Mouse (Mus musculus): Measurements from ENCODE around the gene Glt1d1. TPM values are rescaled to one million over a fixed set of nuclear protein-coding genes. Genes with fewer than 3 reads are reported as not detected.

The Glt1d1 gene
- polyA plus RNA-seq (2012; fragmentation: generic; extraction: Trizol): not detected

DNA sequence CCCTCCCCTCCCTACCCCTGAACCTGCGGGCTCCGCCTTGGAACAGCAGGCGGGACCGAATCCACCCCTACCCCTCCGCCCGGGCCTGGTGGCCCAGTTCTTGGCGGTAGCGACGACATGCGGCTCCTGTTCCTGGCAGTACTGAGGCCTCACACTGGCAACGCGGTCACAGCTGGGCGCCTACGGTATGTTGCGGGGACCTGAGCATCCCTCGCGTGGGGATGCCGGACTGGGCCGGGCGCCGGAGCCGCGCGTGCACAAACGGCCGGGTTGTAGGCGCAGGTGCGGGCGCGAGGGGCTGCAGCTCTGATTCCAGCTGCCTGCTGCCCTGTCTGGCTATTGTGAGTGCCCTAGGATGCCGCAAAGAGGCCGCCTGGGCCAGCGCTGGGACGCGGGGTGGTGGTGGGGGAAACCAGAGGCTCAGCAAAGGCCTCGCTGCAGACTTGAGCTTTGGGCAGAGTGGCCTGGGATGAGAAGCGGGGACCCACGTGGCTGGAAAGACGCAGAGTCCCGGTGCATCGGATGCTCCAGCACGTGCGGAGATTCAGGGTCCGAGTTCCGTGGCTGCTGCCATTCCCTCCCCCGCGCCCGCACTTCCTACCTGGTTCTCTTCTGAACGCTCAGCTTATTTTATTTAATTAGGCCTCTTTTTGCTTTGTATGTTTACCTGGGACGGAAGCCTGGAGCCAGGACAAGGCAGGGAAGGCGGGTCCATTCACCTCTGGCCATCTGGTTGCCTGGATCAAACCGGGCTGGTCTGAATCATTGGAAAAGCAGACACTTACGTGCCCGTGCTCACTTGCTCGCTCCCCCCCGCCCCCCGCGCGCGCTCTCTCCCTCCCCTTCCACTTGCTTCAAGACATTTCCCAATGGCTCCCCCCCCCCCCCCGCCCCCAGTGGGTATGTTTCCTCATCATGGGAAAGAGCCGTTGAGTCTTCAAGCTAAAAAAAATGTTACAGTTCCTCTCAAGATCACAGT, at the start of gene Glt1d1, which contains the start of gene Slc15a4:
Glt1d1 (plus strand) TSS at position 96 of the 979 bp plus-strand sequence.
Slc15a4 (minus strand) TSS at position 731 of the 979 bp plus-strand sequence.

Other genes with a start within 250 kb of the Glt1d1 start
- 10 to 100 TPM; 11.9 to 16.9 TPM for gene Slc15a4, start 635 bp downstream of the Glt1d1 start, polyA plus RNA-seq (2012; fragmentation: generic; extraction: Trizol)

Data from C3H10T1/2 (cell line).